Mouse (Mus musculus): ENCODE results near the gene Cldn20. TPM values are rescaled to one million over a fixed set of nuclear protein-coding genes. Genes with fewer than 3 reads are reported as not detected.

Cldn20 gene
- polyA plus RNA-seq, 1 experiment from 2014 or later = not detected

DNA sequence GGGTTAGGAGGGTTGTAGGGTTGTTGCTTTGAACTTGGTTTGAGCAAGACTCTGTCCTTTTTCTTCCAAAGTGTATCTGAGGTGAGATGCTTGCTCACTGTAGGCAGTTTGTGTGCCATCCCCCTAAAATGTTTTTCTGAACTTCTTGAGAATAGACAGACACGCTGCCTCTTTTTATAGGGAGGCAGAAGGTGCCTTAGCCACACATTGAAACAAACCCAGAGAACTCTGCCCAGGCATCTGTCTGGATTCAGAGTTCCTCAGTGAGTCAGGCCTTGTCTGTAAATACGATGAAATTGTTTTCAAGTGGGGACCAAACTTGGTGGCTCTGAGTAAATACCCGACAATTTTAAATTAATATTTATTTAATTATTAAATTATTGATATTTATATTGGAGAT is 33.8 kb upstream of the Cldn20 start:
- 83% methylated on average over 3 of the region's 3 CpGs for WGBS
- H3K9ac ChIP-seq = no peak overlapping the region
- ATAC-seq (ENCODE audit: insufficient number of reproducible peaks, low FRiP score) = no peak
- no peaks in the 10 kb centered on the region for H3K36me3 ChIP-seq
- no peak overlapping the region for H3K4me2 ChIP-seq
- H3K4me1 ChIP-seq (replicated peaks) = no peaks in the 10 kb centered on the region
- no peak overlapping the region for H3K27ac ChIP-seq (ENCODE audit: poor library complexity, severe bottlenecking)
- H3K27me3 ChIP-seq (replicated peaks) = no peaks in the 10 kb centered on the region
- H3K9me3 ChIP-seq (replicated peaks) = no peaks in the 10 kb centered on the region
- no peak overlapping the region for H3K4me3 ChIP-seq

GRCm38 (mm10) chr17:3499468-3499867 is 32.9 kb upstream of the Cldn20 start:
- 88% methylated on average over 8 of the region's 8 CpGs for WGBS
- ATAC-seq (ENCODE audit: insufficient number of reproducible peaks, low FRiP score) = no peak
- Histone ChIP-seq H3K9me3 (replicated peaks) (no peaks in the 10 kb centered on the region), H3K9ac (no peak overlapping the region), H3K4me2 (no peak overlapping the region), H3K27ac (ENCODE audit: poor library complexity, severe bottlenecking) (no peak overlapping the region), H3K27me3 (replicated peaks) (no peaks in the 10 kb centered on the region), H3K36me3 (no peaks in the 10 kb centered on the region), H3K4me1 (replicated peaks) (no peaks in the 10 kb centered on the region), H3K4me3 (no peak overlapping the region)

DNA sequence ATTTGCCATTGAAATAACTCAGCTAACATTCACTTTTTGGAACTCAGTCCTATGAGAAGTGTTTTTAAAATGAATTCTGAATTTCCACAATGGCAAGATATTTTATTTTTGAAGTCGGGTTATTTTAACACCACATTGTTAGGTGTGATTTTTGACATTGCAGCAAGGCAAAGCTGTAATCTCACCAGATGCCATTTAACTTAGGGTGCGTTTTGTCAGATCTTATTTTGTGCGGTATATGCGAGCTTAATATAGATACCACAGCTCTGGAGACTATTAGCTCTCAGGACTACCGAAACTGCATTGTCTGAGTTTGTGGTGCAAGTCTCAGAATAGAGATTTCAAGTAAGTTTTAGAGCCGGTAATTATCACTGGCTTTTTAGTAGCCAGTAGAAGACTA is 32.3 kb upstream of the Cldn20 start:
- WGBS = 78% methylated on average over 6 of the region's 6 CpGs
- Histone ChIP-seq H3K36me3 (no peaks in the 10 kb centered on the region), H3K27me3 (replicated peaks) (no peaks in the 10 kb centered on the region), H3K9ac (no peak overlapping the region), H3K4me1 (replicated peaks) (no peaks in the 10 kb centered on the region), H3K27ac (ENCODE audit: poor library complexity, severe bottlenecking) (no peak overlapping the region), H3K9me3 (replicated peaks) (no peaks in the 10 kb centered on the region), H3K4me3 (no peak overlapping the region), H3K4me2 (no peak overlapping the region)
- ATAC-seq (ENCODE audit: insufficient number of reproducible peaks, low FRiP score) = no peak

- Histone ChIP-seq H3K9me3 (replicated peaks) (no peaks in the 10 kb centered on the region), H3K27ac (ENCODE audit: poor library complexity, severe bottlenecking) (no peak overlapping the region), H3K4me3 (no peak overlapping the region), H3K4me1 (replicated peaks) (no peaks in the 10 kb centered on the region), H3K27me3 (replicated peaks) (no peaks in the 10 kb centered on the region), H3K4me2 (no peak overlapping the region), H3K9ac (no peak overlapping the region), H3K36me3 (no peaks in the 10 kb centered on the region)
- no peak for ATAC-seq (ENCODE audit: insufficient number of reproducible peaks, low FRiP score)
- 77% methylated on average over 4 of the region's 4 CpGs for WGBS
Measured at GRCm38 (mm10) chr17:3500936-3501335, 31.4 kb upstream of the Cldn20 start.

DNA sequence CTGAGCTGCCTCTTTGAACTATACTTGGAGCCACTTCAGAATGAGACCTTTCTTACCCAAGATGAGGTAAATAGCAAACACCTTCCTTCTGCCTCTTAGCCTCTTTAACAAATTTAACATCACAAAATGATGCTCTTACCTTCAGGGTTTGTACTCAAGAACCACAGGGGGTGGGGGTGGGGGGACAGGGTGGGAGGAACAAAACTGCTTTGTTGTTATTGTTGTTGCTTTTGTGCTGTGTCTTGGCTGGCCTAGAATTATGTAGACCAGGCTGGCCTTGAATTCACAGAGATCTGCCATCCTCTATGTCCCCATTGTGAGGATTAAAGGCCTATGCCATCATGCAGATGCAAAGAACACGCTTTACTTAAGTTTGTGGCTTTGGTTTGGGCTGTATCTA is 26.6 kb upstream of the Cldn20 start:
- Histone ChIP-seq H3K27me3 (replicated peaks) (no peaks in the 10 kb centered on the region), H3K4me3 (no peak overlapping the region), H3K27ac (ENCODE audit: poor library complexity, severe bottlenecking) (no peak overlapping the region), H3K9me3 (replicated peaks) (no peaks in the 10 kb centered on the region), H3K36me3 (no peaks in the 10 kb centered on the region), H3K4me1 (replicated peaks) (no peaks in the 10 kb centered on the region), H3K9ac (no peak overlapping the region), H3K4me2 (no peak overlapping the region)
- 76% methylated on average over 1 of the region's 1 CpGs for WGBS
- ATAC-seq (ENCODE audit: insufficient number of reproducible peaks, low FRiP score) = no peak

DNA sequence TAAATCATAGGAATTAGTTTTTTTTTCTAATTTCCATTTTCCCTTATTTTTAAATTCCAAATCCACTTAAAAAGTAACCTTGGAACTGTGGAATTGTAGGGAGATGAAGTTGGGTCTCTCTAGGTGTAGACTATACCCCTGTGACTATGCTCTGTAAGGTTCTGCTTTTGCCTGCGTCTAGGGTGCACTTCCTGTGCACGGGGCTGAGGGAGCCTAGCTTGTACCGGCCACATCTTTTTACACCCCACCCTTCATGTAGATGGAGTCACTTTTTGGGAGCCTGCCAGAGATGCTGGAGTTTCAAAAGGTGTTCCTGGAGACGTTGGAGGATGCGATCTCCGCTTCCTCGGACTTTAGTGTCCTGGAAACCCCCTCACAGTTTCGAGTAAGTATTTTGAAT is 25.8 kb upstream of the Cldn20 start:
- Histone ChIP-seq H3K27me3 (replicated peaks) (no peaks in the 10 kb centered on the region), H3K9ac (no peak overlapping the region), H3K27ac (ENCODE audit: poor library complexity, severe bottlenecking) (no peak overlapping the region), H3K36me3 (no peaks in the 10 kb centered on the region), H3K9me3 (replicated peaks) (no peaks in the 10 kb centered on the region), H3K4me2 (no peak overlapping the region), H3K4me1 (replicated peaks) (no peaks in the 10 kb centered on the region), H3K4me3 (no peak overlapping the region)
- 82% methylated on average over 8 of the region's 8 CpGs for WGBS
- ATAC-seq (ENCODE audit: insufficient number of reproducible peaks, low FRiP score) = no peak

GRCm38 (mm10) chr17:3509841-3510240 is 22.5 kb upstream of the Cldn20 start:
- Histone ChIP-seq H3K4me3 (no peak overlapping the region), H3K27me3 (replicated peaks) (no peaks in the 10 kb centered on the region), H3K4me1 (replicated peaks) (no peaks in the 10 kb centered on the region), H3K4me2 (no peak overlapping the region), H3K27ac (ENCODE audit: poor library complexity, severe bottlenecking) (no peak overlapping the region), H3K36me3 (no peaks in the 10 kb centered on the region), H3K9ac (no peak overlapping the region), H3K9me3 (replicated peaks) (no peaks in the 10 kb centered on the region)
- 14% methylated on average over 1 of the region's 1 CpGs for whole genome bisulfite sequencing
- ATAC-seq (ENCODE audit: insufficient number of reproducible peaks, low FRiP score) = no peak

DNA sequence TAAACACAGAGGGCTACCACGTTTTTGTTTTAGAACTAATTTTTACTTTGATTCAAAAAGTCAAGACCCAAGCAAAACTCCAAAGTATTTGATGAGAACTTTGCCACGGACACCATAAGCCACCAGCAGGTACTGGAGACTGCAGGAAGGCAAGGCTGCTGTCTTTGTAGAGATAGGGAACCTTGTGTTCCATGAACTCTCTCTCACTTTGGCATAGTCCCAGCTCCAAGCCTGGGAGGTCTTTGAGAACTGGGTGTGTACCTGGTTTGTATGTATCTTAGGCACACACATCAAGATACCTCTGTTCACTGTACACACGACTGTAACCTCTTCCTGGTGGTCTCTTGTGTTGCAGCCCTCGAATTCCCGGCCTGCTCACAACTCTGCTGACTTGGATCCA is 18.0 kb upstream of the Cldn20 start:
- 71% methylated on average over 5 of the region's 5 CpGs for WGBS
- Histone ChIP-seq H3K9ac (no peak overlapping the region), H3K9me3 (replicated peaks) (no peaks in the 10 kb centered on the region), H3K4me3 (no peak overlapping the region), H3K27me3 (replicated peaks) (no peaks in the 10 kb centered on the region), H3K4me1 (replicated peaks) (no peaks in the 10 kb centered on the region), H3K36me3 (peaks cover 18% of the 10 kb centered on the region), H3K27ac (ENCODE audit: poor library complexity, severe bottlenecking) (no peak overlapping the region), H3K4me2 (no peak overlapping the region)
- no peak for ATAC-seq (ENCODE audit: insufficient number of reproducible peaks, low FRiP score)

DNA sequence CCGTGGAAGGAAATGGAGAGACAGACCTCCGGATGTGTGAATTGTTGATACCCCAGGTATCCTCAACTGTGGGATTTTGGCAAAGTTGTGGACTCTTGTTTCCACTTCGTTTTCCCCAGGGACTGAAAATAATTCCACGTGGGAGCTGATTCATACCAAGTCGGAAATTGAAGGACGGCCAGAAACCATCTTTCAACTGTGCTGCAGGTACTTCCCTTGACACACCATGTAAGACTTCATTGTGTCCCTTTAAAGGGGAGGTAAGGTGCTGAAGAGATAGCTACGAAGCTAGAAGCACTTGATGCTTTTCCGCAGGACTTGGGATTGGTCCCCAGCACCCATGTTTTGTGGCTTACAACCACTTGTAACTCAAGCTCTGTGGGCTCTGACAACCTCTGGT is 16.5 kb upstream of the Cldn20 start:
- H3K9me3 ChIP-seq (replicated peaks) = no peaks in the 10 kb centered on the region
- no peaks in the 10 kb centered on the region for H3K27me3 ChIP-seq (replicated peaks)
- H3K4me3 ChIP-seq = no peak overlapping the region
- no peaks in the 10 kb centered on the region for H3K4me1 ChIP-seq (replicated peaks)
- H3K27ac ChIP-seq (ENCODE audit: poor library complexity, severe bottlenecking) = no peak overlapping the region
- H3K9ac ChIP-seq = no peak overlapping the region
- WGBS = 84% methylated on average over 8 of the region's 8 CpGs
- no peak overlapping the region for H3K4me2 ChIP-seq
- H3K36me3 ChIP-seq = peaks cover 22% of the 10 kb centered on the region
- no peak for ATAC-seq (ENCODE audit: insufficient number of reproducible peaks, low FRiP score)

- no peaks in the 10 kb centered on the region for H3K9me3 ChIP-seq (replicated peaks)
- 74% methylated on average over 9 of the region's 9 CpGs for WGBS
- no peak overlapping the region for H3K4me2 ChIP-seq
- H3K4me1 ChIP-seq (replicated peaks) = no peaks in the 10 kb centered on the region
- ATAC-seq (ENCODE audit: insufficient number of reproducible peaks, low FRiP score) = no peak
- H3K27ac ChIP-seq (ENCODE audit: poor library complexity, severe bottlenecking) = no peak overlapping the region
- H3K36me3 ChIP-seq = peaks cover 27% of the 10 kb centered on the region
- no peak overlapping the region for H3K9ac ChIP-seq
- no peak overlapping the region for H3K4me3 ChIP-seq
- H3K27me3 ChIP-seq (replicated peaks) = no peaks in the 10 kb centered on the region
Measured at GRCm38 (mm10) chr17:3516406-3516805, 15.9 kb upstream of the Cldn20 start.

- H3K4me1 ChIP-seq (replicated peaks) = no peaks in the 10 kb centered on the region
- no peak overlapping the region for H3K4me2 ChIP-seq
- H3K27ac ChIP-seq (ENCODE audit: poor library complexity, severe bottlenecking) = no peak overlapping the region
- no peak for ATAC-seq (ENCODE audit: insufficient number of reproducible peaks, low FRiP score)
- no peaks in the 10 kb centered on the region for H3K9me3 ChIP-seq (replicated peaks)
- 89% methylated on average over 5 of the region's 5 CpGs for WGBS
- H3K36me3 ChIP-seq = peaks cover 30% of the 10 kb centered on the region
- no peak overlapping the region for H3K9ac ChIP-seq
- H3K27me3 ChIP-seq (replicated peaks) = no peaks in the 10 kb centered on the region
- H3K4me3 ChIP-seq = no peak overlapping the region
Measured at GRCm38 (mm10) chr17:3520344-3520743, 12.0 kb upstream of the Cldn20 start.

GRCm38 (mm10) chr17:3527841-3528471 is 4.4 kb upstream of the Cldn20 start:
- ATAC-seq (ENCODE audit: insufficient number of reproducible peaks, low FRiP score) = no peak
- H3K4me1 ChIP-seq (replicated peaks) = peaks cover 11% of the 10 kb centered on the region
- H3K27ac ChIP-seq (ENCODE audit: poor library complexity, severe bottlenecking) = no peak overlapping the region
- 43% methylated on average over 6 of the region's 6 CpGs for WGBS
- no peak overlapping the region for H3K4me2 ChIP-seq
- no peak overlapping the region for H3K9ac ChIP-seq
- H3K4me3 ChIP-seq = no peak overlapping the region
- no peaks in the 10 kb centered on the region for H3K9me3 ChIP-seq (replicated peaks)
- 0 out of 2 replicates have a peak, but pooled peaks cover 3% of the 10 kb centered on the region for H3K36me3 ChIP-seq
- no peaks in the 10 kb centered on the region for H3K27me3 ChIP-seq (replicated peaks)
